26 mouse cellular contexts compared by ENCODE assay signal in genomic region chr3:84275124-84275523, GRCm38 (mm10). TPM values are rescaled to one million over a fixed set of nuclear protein-coding genes. Genes with fewer than 3 reads are reported as not detected.
"Had no signal": no experiment of that assay in that cellular context is flagged by ENCODE, and none has a peak within 500 bp of the region (broad histone marks: within the 10 kb centered on the region; RNA-seq: fewer than 3 reads in every experiment).

No protein-coding gene starts in this region.

- ATAC-seq: forebrain, embryonic 16.5 days; hindbrain, embryonic 16.5 days; inflammation-experienced regulatory T-cells, adult 6 months; intestine, embryonic 15.5 days; intestine, postnatal 0 days; liver, postnatal 0 days had no signal

- H3K4me2 ChIP-seq: hindbrain, embryonic 12.5 days; hindbrain, embryonic 14.5 days; intestine, embryonic 15.5 days; limb, embryonic 12.5 days; liver, embryonic 11.5 days; liver, embryonic 13.5 days; liver, embryonic 15.5 days had no signal

- H3K4me3 ChIP-seq: gastrocnemius, adult 2 months; hindbrain, embryonic 10.5 days; hindbrain, embryonic 12.5 days; intestine, embryonic 15.5 days; layer of hippocampus, adult 2 months; left cerebral cortex, adult 2 months; limb, embryonic 10.5 days; limb, embryonic 12.5 days; liver, embryonic 13.5 days; liver, embryonic 15.5 days had no signal

- H3K36me3 ChIP-seq: hindbrain, embryonic 12.5 days; intestine, embryonic 15.5 days; limb, embryonic 10.5 days; limb, embryonic 12.5 days; liver, embryonic 13.5 days; liver, embryonic 15.5 days had no signal

- H3K9ac ChIP-seq: hindbrain, embryonic 12.5 days; hindbrain, embryonic 14.5 days; intestine, embryonic 15.5 days; limb, embryonic 12.5 days; liver, embryonic 13.5 days; liver, embryonic 15.5 days; liver, postnatal 0 days had no signal

- H3K27me3 ChIP-seq: hindbrain, embryonic 12.5 days; intestine, embryonic 15.5 days; liver, embryonic 13.5 days; liver, embryonic 15.5 days had no signal

- DNase-seq: gastrocnemius, adult 2 months; gastrocnemius, postnatal 10 days; gastrocnemius, postnatal 25 days; kidney, adult 18-20 months; kidney, adult 8-10 months; kidney, postnatal 10 days; kidney, postnatal 25 days; kidney, postnatal 4 days; liver; liver, embryonic 13.5 days; liver, postnatal 0 days had no signal

- H3K9me3 ChIP-seq: hindbrain, embryonic 10.5 days; hindbrain, embryonic 12.5 days; intestine, embryonic 15.5 days; limb, embryonic 10.5 days; liver, embryonic 13.5 days; liver, embryonic 15.5 days had no signal

- H3K27ac ChIP-seq: gastrocnemius, adult 2 months; hindbrain, embryonic 10.5 days; hindbrain, embryonic 12.5 days; hindbrain, embryonic 14.5 days; intestine, embryonic 15.5 days; layer of hippocampus, adult 2 months; left cerebral cortex, adult 2 months; limb, embryonic 10.5 days; limb, embryonic 12.5 days; liver, embryonic 13.5 days; liver, embryonic 15.5 days had no signal

RNA-seq across cellular contexts. Expression of gene Trim2, which starts 31.6 kb away (rescaled TPM):
- total RNA-seq: granulocyte monocyte progenitor cell, adult 5-6 weeks had no signal
